ENCODE assay signal across 14 mouse cellular contexts in genomic region chr17:93199747-93200146, GRCm38 (mm10). TPM values are rescaled to one million over a fixed set of nuclear protein-coding genes. Genes with fewer than 3 reads are reported as not detected.
DNase-seq lines count a peak whose midpoint lies in the region; ATAC-seq lines count a peak whose summit lies in the region.
"Had no signal": no experiment of that assay in that cellular context is flagged by ENCODE, and none has a peak within 500 bp of the region (broad histone marks: within the 10 kb centered on the region; RNA-seq: fewer than 3 reads in every experiment).

No protein-coding gene starts in this region.

- H3K4me2 ChIP-seq in hindbrain, embryonic 13.5 days = peak overlapping the region; percentile 73
- H3K4me2 ChIP-seq in midbrain, embryonic 14.5 days (ENCODE audit: low read length) = peak overlapping the region; percentile 76
- H3K4me2 ChIP-seq: liver, embryonic 12.5 days had no signal

- peaks cover 40% of the 10 kb centered on the region for H3K4me1 ChIP-seq in embryonic facial prominence, embryonic 10.5 days
- H3K4me1 ChIP-seq in hindbrain, embryonic 13.5 days (replicated peaks) = peaks cover 54% of the 10 kb centered on the region
- peaks cover 27% of the 10 kb centered on the region for H3K4me1 ChIP-seq in midbrain, embryonic 14.5 days (ENCODE audit: control insufficient read depth, insufficient read depth, low read length)
- H3K4me1 ChIP-seq: liver, embryonic 12.5 days had no signal

- intact Hi-C loops in heart, postnatal 25 days (cut with DNase I) = no loop called here

- peak; percentile 15; the same call in 1 of the 2 replicates for ATAC-seq in frontal cortex, adult (ENCODE audit: low TSS enrichment)
- ATAC-seq in hindbrain, embryonic 13.5 days (ENCODE audit: low FRiP score) = no peak
- no peak for ATAC-seq in midbrain, embryonic 14.5 days (ENCODE audit: low FRiP score, low TSS enrichment)
- ATAC-seq: liver, embryonic 12.5 days had no signal

- no peaks in the 10 kb centered on the region for H3K9me3 ChIP-seq in embryonic facial prominence, embryonic 10.5 days
- no peaks in the 10 kb centered on the region for H3K9me3 ChIP-seq in hindbrain, embryonic 13.5 days
- no peaks in the 10 kb centered on the region for H3K9me3 ChIP-seq in midbrain, embryonic 14.5 days (ENCODE audit: control insufficient read depth, low read length)
- H3K9me3 ChIP-seq: heart, embryonic 10.5 days; liver, embryonic 12.5 days; stomach, embryonic 15.5 days had no signal

- no peaks in the 10 kb centered on the region for H3K36me3 ChIP-seq in embryonic facial prominence, embryonic 10.5 days (replicated peaks)
- no peaks in the 10 kb centered on the region for H3K36me3 ChIP-seq in hindbrain, embryonic 13.5 days
- H3K36me3 ChIP-seq in midbrain, embryonic 14.5 days (ENCODE audit: control insufficient read depth, insufficient read depth, low read length) = no peaks in the 10 kb centered on the region
- H3K36me3 ChIP-seq: heart, embryonic 10.5 days; liver, embryonic 12.5 days; stomach, embryonic 15.5 days had no signal

- H3K27ac ChIP-seq in embryonic facial prominence, embryonic 10.5 days (replicated peaks) = no peak overlapping the region
- peak overlapping the region; percentile 92 for H3K27ac ChIP-seq in hindbrain, embryonic 13.5 days
- peak overlapping the region; percentile 87 for H3K27ac ChIP-seq in midbrain, embryonic 14.5 days (replicated peaks; ENCODE audit: low read depth, low read length)
- H3K27ac ChIP-seq: heart, embryonic 10.5 days; liver, embryonic 12.5 days; stomach, embryonic 15.5 days had no signal

- no peak for DNase-seq in frontal cortex, adult 2 months (ENCODE audit: extremely low spot score in 1 of 2, low spot score in 1 of 2)
- no peak for DNase-seq in embryonic facial prominence, embryonic 10.5 days (ENCODE audit: low spot score)
- DNase-seq in midbrain, embryonic 14.5 days = peak; percentile 56
- DNase-seq in heart, postnatal 25 days (ENCODE audit: low spot score) = no peak
- DNase-seq in layer of hippocampus, adult 8-10 months (ENCODE audit: low spot score in 2 of 2) = no peak
- DNase-seq in adrenal gland, adult 8-10 months = no peak
- DNase-seq: adrenal gland, postnatal 14 days; B cell, adult 2 months; kidney, adult 18-20 months had no signal

- peaks cover 80% of the 10 kb centered on the region for H3K27me3 ChIP-seq in embryonic facial prominence, embryonic 10.5 days (replicated peaks; ENCODE audit: low read depth, poor library complexity, severe bottlenecking)
- peaks cover 73% of the 10 kb centered on the region for H3K27me3 ChIP-seq in hindbrain, embryonic 13.5 days
- peaks cover 18% of the 10 kb centered on the region for H3K27me3 ChIP-seq in midbrain, embryonic 14.5 days (ENCODE audit: control insufficient read depth, insufficient read depth, low read length)

- H3K9ac ChIP-seq in hindbrain, embryonic 13.5 days = peak overlapping the region; percentile 76
- H3K9ac ChIP-seq in midbrain, embryonic 14.5 days (replicated peaks; ENCODE audit: low read length) = peak overlapping the region; percentile 75
- H3K9ac ChIP-seq: liver, embryonic 12.5 days; stomach, embryonic 15.5 days had no signal

- WGBS in embryonic facial prominence, embryonic 10.5 days = 1% methylated on average over 9 of the region's 9 CpGs
- 4% methylated on average over 9 of the region's 9 CpGs for WGBS in hindbrain, embryonic 13.5 days
- 1% methylated on average over 9 of the region's 9 CpGs for WGBS in midbrain, embryonic 14.5 days

- H3K4me3 ChIP-seq in embryonic facial prominence, embryonic 10.5 days = peak overlapping the region; percentile 54
- H3K4me3 ChIP-seq in hindbrain, embryonic 13.5 days = peak overlapping the region; percentile 46
- peak overlapping the region; percentile 46 for H3K4me3 ChIP-seq in midbrain, embryonic 14.5 days (replicated peaks; ENCODE audit: low read depth, low read length)
- H3K4me3 ChIP-seq: liver, embryonic 12.5 days had no signal

RNA-seq across cellular contexts. Expression of gene Adcyap1, which starts 0.9 kb away (rescaled TPM):
- polyA plus RNA-seq in frontal cortex, adult 2 months (2012; rRNA removed) = 13.3 and 22.7 TPM in 2 replicates
- polyA plus RNA-seq in embryonic facial prominence, embryonic 10.5 days (2016; fragmentation: Nextera tagmentation; extraction: Ambion mirVana) = 1.5 and 2.1 TPM in 2 replicates
- 27.2 and 27.7 TPM in 2 replicates for polyA plus RNA-seq in hindbrain, embryonic 13.5 days (2015; fragmentation: Nextera tagmentation; extraction: Ambion mirVana)
- polyA plus RNA-seq in midbrain, embryonic 14.5 days (2014; fragmentation: Nextera tagmentation; extraction: Ambion mirVana) = 21.8 and 23.9 TPM in 2 replicates
- total RNA-seq in heart, postnatal 25 days (2021) = not detected
- total RNA-seq in layer of hippocampus, adult 8-10 months (2022) = 10 to 100 TPM in 3 of 4 experiments, 1 to 10 TPM in 1; 6.7 to 15.3 (median 13.6) TPM
- total RNA-seq in adrenal gland, adult 8-10 months (2022) = under 1 TPM in 1 of 4 experiments, not detected in 3; 0.38 TPM
- total RNA-seq: adrenal gland, postnatal 14 days had no signal
- polyA plus RNA-seq: liver, embryonic 12.5 days had no signal
